Mouse (Mus musculus) MEL (cell line): ENCODE data around the gene Col9a1. TPM values are rescaled to one million over a fixed set of nuclear protein-coding genes. Genes with fewer than 3 reads are reported as not detected.

Experiments used
- DNase-seq: peaks from one replicate; pipeline ENCODE4 v3.0.0; 2011; ENCODE audit warnings: low read depth, low spot score
- H3K27ac ChIP-seq: 2 replicates; pipeline ENCODE4 v1.5.1; 2012; ENCODE audit warnings: low read depth, mild to moderate bottlenecking, control low read depth, low read length, moderate library complexity; ENCODE audit not compliant: control insufficient read depth
- H3K27me3 ChIP-seq, 2 experiments: fragments of 150-350 bp in 1 of 2; sonication (generic) in 1 of 2; 2 replicates each; pipeline ENCODE4 v1.6.1; 2012; ENCODE audit warnings: low read length in 2 of 2, mild to moderate bottlenecking in 2 of 2, improper control_type of control experiment in 1 of 2, moderate library complexity in 1 of 2; ENCODE audit not compliant: insufficient read depth in 2 of 2, control insufficient read depth in 1 of 2
- H3K36me3 ChIP-seq, 2 experiments: 2 replicates each; pipeline ENCODE4 v1.6.1; 2012 to 2014; ENCODE audit warnings: low read length in 2 of 2, improper control_type of control experiment in 1 of 2, inconsistent platforms in 1 of 2, mild to moderate bottlenecking in 1 of 2; ENCODE audit not compliant: insufficient read depth in 2 of 2, control insufficient read depth in 1 of 2
- H3K4me1 ChIP-seq, 2 experiments: fragments of 150-350 bp in 1 of 2; sonication (generic) in 1 of 2; 2 replicates each; pipeline ENCODE4 v1.6.1; 2012; ENCODE audit warnings: low read length in 2 of 2, improper control_type of control experiment in 1 of 2, mild to moderate bottlenecking in 1 of 2; ENCODE audit not compliant: insufficient read depth in 2 of 2, control insufficient read depth in 1 of 2
- H3K4me3 ChIP-seq, 2 experiments: fragments of 150-350 bp in 1 of 2; sonication (generic) in 1 of 2; 2 replicates each; pipeline ENCODE4 v1.5.1; 2012; ENCODE audit warnings: low read depth in 2 of 2, low read length in 2 of 2, mild to moderate bottlenecking in 2 of 2, moderate library complexity in 2 of 2, control low read depth in 1 of 2, improper control_type of control experiment in 1 of 2; ENCODE audit not compliant: control insufficient read depth in 1 of 2, insufficient read depth in 1 of 2
- H3K79me2 ChIP-seq: 2 replicates; pipeline ENCODE4 v1.6.1; 2012; ENCODE audit warnings: mild to moderate bottlenecking, low read length, moderate library complexity; ENCODE audit not compliant: control insufficient read depth, poor library complexity, insufficient read depth
- H3K9ac ChIP-seq: 2 replicates; pipeline ENCODE4 v1.6.1; 2012; ENCODE audit warnings: low read depth, mild to moderate bottlenecking, control low read depth, low read length, moderate library complexity; ENCODE audit not compliant: control insufficient read depth, poor library complexity, severe bottlenecking
- H3K9me3 ChIP-seq: fragments of 150-350 bp; sonication (generic); replicated peaks from 2 replicates; pipeline ENCODE4 v1.6.1; 2012; ENCODE audit warnings: mild to moderate bottlenecking, low read length, improper control_type of control experiment, moderate library complexity; ENCODE audit not compliant: insufficient read depth
- BHLHE40 ChIP-seq: IDR thresholded peaks from 2 replicates; pipeline ENCODE4 v1.6.1; 2012; ENCODE audit warnings: low read depth, mild to moderate bottlenecking, inconsistent platforms, low read length, improper control_type of control experiment, borderline replicate concordance
- CTCF ChIP-seq, 3 experiments: IDR thresholded peaks in 2 of 3; conservative IDR thresholded peaks in 1 of 3; 2 replicates each; pipeline ENCODE4 v1.5.1; 2011 to 2012; ENCODE audit warnings: low read length in 3 of 3, low read depth in 2 of 3, mild to moderate bottlenecking in 2 of 3, improper control_type of control experiment in 1 of 3, inconsistent platforms in 1 of 3, mixed read lengths in 1 of 3, moderate library complexity in 1 of 3; ENCODE audit not compliant: control insufficient read depth in 1 of 3, insufficient read depth in 1 of 3, poor library complexity in 1 of 3, severe bottlenecking in 1 of 3
- ELF1 ChIP-seq: IDR thresholded peaks from 2 replicates; pipeline ENCODE4 v1.6.1; 2014; ENCODE audit warnings: low read depth, mild to moderate bottlenecking, inconsistent platforms, low read length, improper control_type of control experiment, moderate library complexity
- EP300 ChIP-seq, 2 experiments: IDR thresholded peaks; 2 replicates each; pipeline ENCODE4 v1.6.1; 2011; ENCODE audit warnings: improper control_type of control experiment in 2 of 2, low read length in 2 of 2, low read depth in 1 of 2, mild to moderate bottlenecking in 1 of 2
- ETS1 ChIP-seq: IDR thresholded peaks from 2 replicates; pipeline ENCODE4 v1.6.1; 2012; ENCODE audit warnings: low read depth, mild to moderate bottlenecking, inconsistent platforms, low read length, improper control_type of control experiment, moderate library complexity
- GATA1 ChIP-seq: IDR thresholded peaks from 2 replicates; pipeline ENCODE4 v1.6.1; 2011; ENCODE audit warnings: low read depth, low read length, improper control_type of control experiment
- HCFC1 ChIP-seq: IDR thresholded peaks from 2 replicates; pipeline ENCODE4 v1.6.1; 2012; ENCODE audit warnings: low read depth, mild to moderate bottlenecking, inconsistent platforms, low read length, improper control_type of control experiment, moderate library complexity
- JUND ChIP-seq: IDR thresholded peaks from 2 replicates; pipeline ENCODE4 v1.6.1; 2011; ENCODE audit warnings: low read depth, mild to moderate bottlenecking, improper control_type of control experiment, low read length
- KAT2A ChIP-seq: conservative IDR thresholded peaks from 2 replicates; pipeline ENCODE4 v1.6.1; 2012; ENCODE audit warnings: low read depth, low read length, improper control_type of control experiment, inconsistent platforms
- POLR2AphosphoS2 ChIP-seq: IDR thresholded peaks from 2 replicates; pipeline ENCODE4 v1.6.1; 2011; ENCODE audit warnings: low read length, improper control_type of control experiment
- RCOR1 ChIP-seq: IDR thresholded peaks from 2 replicates; pipeline ENCODE4 v1.6.1; 2012; ENCODE audit warnings: low read depth, mild to moderate bottlenecking, inconsistent platforms, low read length, improper control_type of control experiment
- UBTF ChIP-seq: IDR thresholded peaks from 2 replicates; pipeline ENCODE4 v1.6.1; 2012; ENCODE audit warnings: low read depth, mild to moderate bottlenecking, inconsistent platforms, low read length, improper control_type of control experiment, moderate library complexity, borderline replicate concordance; ENCODE audit not compliant: insufficient read depth
- ZC3H11A ChIP-seq: IDR thresholded peaks from 2 replicates; pipeline ENCODE4 v1.6.1; 2012; ENCODE audit warnings: low read depth, mild to moderate bottlenecking, inconsistent platforms, low read length, improper control_type of control experiment
- ZMIZ1 ChIP-seq: IDR thresholded peaks from 2 replicates; pipeline ENCODE4 v1.6.1; 2012; ENCODE audit warnings: low read depth, mild to moderate bottlenecking, inconsistent platforms, low read length, improper control_type of control experiment, moderate library complexity
- polyA plus RNA-seq, 2 experiments: library from polyadenylated mRNA; stranded (reverse) in 1 of 2; unstranded in 1 of 2; fragments of >175 nt in 1 of 2; fragments of >200 nt in 1 of 2; gene quantifications; 2 replicates each; pipeline versions ENCODE4 v1.2.1 to v1.2.4; 2012; ENCODE audit warnings: low replicate concordance in 2 of 2, low read depth in 1 of 2; ENCODE audit not compliant: insufficient read length in 2 of 2, insufficient read depth in 1 of 2, missing spikeins in 1 of 2
- total RNA-seq: library from RNA; depleted of rRNA; stranded (reverse); fragments of 300-350 nt; gene quantifications from 2 replicates; pipeline ENCODE4 v1.2.3, GENCODE M21; 2012

The Col9a1 gene
- total and polyA plus RNA-seq, 3 experiments, result not detected

DNA sequence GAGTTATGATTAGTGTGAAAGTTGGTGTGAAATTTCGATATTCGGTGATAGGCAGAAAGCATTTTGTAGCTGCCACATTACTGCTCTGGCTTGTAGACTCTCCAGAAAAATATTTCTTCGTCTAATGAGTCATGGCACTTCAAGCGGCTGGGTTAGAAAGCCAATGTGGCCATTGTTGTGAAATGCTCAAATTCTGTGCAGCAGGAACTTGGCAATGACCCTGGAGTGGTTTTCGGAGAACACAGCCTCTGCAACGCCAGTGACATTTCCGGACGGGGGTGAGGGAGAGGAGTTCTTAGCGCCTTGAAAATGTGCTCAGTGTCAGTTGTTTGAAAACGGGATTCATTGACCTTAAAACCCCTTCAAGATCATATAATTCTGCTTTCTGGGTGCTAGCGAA is 9.6 kb downstream of the Col9a1 start:
- DNase-seq, result no peak
- TF ChIP-seq ZMIZ1 (no peak), JUND (no peak)
- no peaks in the 10 kb centered on the region for H3K9me3 ChIP-seq

DNA sequence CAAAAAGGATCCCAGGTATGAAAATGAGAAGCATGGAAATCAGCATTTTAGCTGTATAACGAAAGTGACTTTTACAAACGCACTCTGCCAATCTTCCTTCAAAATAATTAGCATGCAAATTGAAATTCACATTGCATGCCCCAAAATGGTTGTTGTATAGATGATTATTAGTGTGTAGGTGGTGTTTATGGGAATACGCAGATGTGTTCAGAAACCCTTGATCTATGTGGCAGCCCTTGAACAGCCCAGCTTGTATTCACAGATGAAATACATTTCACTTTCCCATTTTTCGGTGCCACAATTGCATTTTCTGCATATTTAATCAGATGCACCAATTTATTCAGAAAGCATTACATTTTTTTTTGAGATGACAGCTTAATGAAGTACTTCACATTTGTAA is 14.3 kb downstream of the Col9a1 start:
- Histone ChIP-seq H3K4me1 (no peaks in the 10 kb centered on the region), H3K4me3 (no peak overlapping the region), H3K9me3 (no peaks in the 10 kb centered on the region), H3K27me3 (no peaks in the 10 kb centered on the region), H3K9ac (no peak overlapping the region), H3K36me3 (no peaks in the 10 kb centered on the region), H3K79me2 (no peaks in the 10 kb centered on the region), H3K27ac (no peak overlapping the region)
- no peak for TF ChIP-seq POLR2AphosphoS2
- TF ChIP-seq ELF1, result no peak
- no peak for TF ChIP-seq GATA1
- no peak for TF ChIP-seq EP300 (IDR thresholded peaks at IDR 0.05; ENCODE audit: low read depth in 1 of 2, low read length in 2 of 2)
- TF ChIP-seq UBTF, result no peak
- TF ChIP-seq RCOR1, result no peak
- no peak for TF ChIP-seq HCFC1
- no peak for DNase-seq

More for the DNA sequence above, 9.6 kb downstream of the Col9a1 start:
- H3K4me3 ChIP-seq, result no peak overlapping the region
- H3K36me3 ChIP-seq, result no peaks in the 10 kb centered on the region
- H3K4me1 ChIP-seq, result no peaks in the 10 kb centered on the region
- H3K9ac ChIP-seq, result no peak overlapping the region
- H3K79me2 ChIP-seq, result no peaks in the 10 kb centered on the region
- no peak overlapping the region for H3K27ac ChIP-seq
- no peaks in the 10 kb centered on the region for H3K27me3 ChIP-seq

DNA sequence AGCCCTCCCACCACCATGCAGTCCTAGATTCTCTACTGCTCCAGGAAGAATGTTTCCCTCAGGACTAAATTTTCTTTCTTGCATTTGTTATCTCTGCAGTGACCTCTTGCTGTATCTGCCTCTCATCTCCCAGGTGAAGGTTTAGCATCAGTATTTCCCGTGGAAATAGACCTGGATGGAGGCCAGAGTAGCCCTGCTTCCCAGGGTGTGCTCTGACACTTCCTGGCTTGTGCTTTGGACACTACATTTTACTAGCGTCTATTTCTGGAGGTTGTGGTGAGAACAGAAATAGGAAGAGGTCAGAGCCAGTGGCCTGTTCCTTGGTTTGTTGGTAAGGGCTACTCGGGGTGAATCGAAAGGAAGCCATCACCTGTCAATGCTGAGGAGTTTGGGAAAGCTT is 16.7 kb downstream of the Col9a1 start:
- no peak overlapping the region for H3K9ac ChIP-seq
- no peak overlapping the region for H3K27ac ChIP-seq

More for the DNA sequence above, 16.7 kb downstream of the Col9a1 start:
- Histone ChIP-seq H3K36me3 (no peaks in the 10 kb centered on the region), H3K27me3 (no peaks in the 10 kb centered on the region), H3K79me2 (no peaks in the 10 kb centered on the region), H3K4me3 (no peak overlapping the region), H3K9me3 (no peaks in the 10 kb centered on the region), H3K4me1 (no peaks in the 10 kb centered on the region)
- TF ChIP-seq EP300 (IDR thresholded peaks at IDR 0.05; ENCODE audit: low read depth in 1 of 2, low read length in 2 of 2) (no peak), KAT2A (no peak), ETS1 (no peak), CTCF (IDR thresholded peaks at IDR 0.05 in 2 of 3, conservative IDR thresholded peaks at IDR 0.05 in 1 of 3; ENCODE audit: control insufficient read depth in 1 of 3, insufficient read depth in 1 of 3, low read depth in 2 of 3, low read length in 3 of 3, poor library complexity in 1 of 3, severe bottlenecking in 1 of 3) (no peak), JUND (no peak), BHLHE40 (no peak), ZC3H11A (no peak)
- no peak for DNase-seq
